Mouse (Mus musculus) cerebellum, postnatal 14 days (tissue): ENCODE data around the gene Hsd3b5.
"Not testable (repeated sequence)": the region's sequence is repeated elsewhere in the genome, so short reads cannot be mapped to it uniquely, and the experiment has no call there.

Experiments
- DNase-seq, 2 experiments: peaks; one replicate each; pipeline ENCODE4 v3.0.0; 2021; ENCODE audit warnings: mixed read lengths in 2 of 2

Hsd3b5 gene

DNA sequence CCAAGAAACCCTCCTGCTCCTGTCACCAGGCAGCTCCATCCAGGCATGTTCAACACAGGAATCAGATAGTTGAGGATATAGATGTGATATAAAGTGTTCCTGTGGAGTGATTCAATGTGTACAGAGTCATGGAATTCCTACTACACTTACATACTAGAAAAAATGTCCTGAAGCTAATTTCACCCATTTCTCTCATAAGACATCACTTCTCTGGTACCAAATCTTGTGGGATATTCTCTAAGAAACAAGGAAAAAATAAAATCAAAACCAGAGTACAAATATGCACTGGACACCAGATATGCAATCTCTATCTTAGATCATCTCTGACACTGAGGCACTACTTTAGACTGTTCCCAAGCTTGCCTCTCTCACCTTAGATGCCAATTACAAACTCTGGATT is at the start of gene Hsd3b5:
Hsd3b5 (minus strand) TSS at position 101 of the 400 bp plus-strand sequence.
- no peak for DNase-seq

DNA sequence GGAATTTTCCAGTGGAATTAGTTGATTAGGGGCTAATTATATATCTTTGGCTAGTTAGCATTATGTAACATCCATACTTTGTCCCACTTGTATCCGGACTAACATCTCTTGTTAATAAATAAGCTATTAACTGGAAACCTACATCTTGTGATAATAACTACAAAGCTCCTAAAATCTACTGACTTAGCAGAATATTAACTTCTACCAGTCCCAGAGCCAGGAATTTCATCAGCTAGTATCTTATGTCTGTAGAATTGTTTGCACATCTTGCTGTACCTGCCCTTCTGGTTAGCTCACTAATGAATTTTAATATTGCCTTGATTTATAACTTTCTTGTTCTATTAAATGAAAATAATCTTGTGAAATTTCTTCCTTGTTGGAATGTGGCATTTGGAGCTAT is 5.1 kb upstream of the Hsd3b5 start:
- DNase-seq, result no peak

DNA sequence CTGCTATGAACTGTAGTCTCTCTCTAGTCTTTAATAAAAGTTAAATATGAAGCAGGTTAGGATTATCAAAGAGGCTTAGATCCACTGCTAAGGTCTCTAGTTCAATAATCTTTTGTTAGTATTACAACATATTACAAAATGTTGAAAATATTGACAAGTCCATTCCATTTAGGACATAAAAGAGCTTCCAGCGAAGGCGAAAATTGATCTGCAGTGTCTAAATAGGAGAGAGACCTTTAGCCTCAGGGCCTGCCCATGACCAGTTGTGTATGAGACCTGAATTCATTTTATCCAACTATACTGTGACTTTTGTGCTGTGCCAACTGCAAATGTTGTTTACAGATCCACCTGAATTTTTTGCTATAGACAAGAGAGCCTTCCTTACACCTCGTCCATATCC is 419 bp downstream of the Hsd3b5 start:
- no peak for DNase-seq

DNA sequence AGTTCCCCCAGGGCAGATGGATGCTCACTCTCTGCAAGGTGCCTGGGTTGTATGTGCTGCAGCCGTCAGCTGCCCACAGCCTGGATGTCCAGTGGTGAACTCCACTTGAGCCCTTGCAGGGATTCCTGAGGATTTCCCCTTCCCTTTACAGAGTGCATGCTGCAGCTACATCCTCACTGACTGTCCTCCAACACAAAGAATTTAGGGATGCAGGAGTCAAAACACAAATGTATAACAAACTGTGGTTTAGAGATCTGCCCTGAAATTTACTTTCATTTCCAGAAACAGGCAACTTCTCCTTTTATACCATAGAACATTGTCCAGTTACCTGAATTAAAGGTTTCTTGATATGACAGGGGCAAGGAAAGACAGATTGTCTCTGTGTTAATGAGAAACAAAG is 13.3 kb downstream of the Hsd3b5 start:
- not testable (repeated sequence) for DNase-seq

DNA sequence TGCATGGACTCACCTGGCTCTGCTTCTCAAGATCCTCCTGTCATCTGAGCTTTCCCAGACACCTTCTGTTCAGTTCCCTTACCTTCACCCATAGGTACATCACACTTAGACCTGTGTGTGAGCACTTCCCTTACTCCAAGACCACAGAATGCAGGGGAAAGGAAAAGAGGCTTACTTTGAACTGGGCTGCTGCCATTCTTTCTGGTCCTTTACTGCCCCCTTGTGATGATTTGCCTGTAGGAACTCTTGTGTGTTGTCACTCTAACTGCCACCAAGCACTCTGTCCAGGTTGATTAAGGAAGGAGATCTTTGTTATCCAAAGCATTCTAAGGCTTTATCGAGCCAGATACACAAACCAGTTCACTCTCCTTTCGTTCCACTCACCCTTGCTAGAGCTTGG is 13.8 kb downstream of the Hsd3b5 start:
- DNase-seq, result not testable (repeated sequence)

DNA sequence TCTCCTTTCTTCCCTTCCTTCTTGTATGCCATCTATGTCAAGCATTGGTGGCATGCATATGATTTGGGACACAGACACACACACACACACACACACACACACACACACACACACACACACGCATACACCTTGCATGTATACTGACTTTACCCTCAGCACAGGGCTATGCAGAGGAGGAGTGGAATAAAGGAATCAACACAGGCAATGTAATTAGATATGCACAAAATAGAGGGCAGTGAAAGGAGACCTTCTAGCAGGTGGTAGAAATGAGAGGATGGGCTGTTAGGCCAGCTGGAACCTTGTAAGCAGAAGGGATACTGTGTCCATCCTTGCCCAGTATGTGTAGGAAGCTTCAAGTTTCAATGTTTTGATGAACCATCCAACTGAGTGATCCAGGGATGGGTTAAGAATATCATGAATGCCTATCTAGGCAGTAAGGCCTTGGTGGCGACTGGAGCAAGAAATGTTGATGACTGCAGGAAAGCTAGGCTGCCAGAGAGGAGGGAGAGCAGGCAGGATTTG is 15.6 kb downstream of the Hsd3b5 start:
- DNase-seq, result not testable (repeated sequence)

DNA sequence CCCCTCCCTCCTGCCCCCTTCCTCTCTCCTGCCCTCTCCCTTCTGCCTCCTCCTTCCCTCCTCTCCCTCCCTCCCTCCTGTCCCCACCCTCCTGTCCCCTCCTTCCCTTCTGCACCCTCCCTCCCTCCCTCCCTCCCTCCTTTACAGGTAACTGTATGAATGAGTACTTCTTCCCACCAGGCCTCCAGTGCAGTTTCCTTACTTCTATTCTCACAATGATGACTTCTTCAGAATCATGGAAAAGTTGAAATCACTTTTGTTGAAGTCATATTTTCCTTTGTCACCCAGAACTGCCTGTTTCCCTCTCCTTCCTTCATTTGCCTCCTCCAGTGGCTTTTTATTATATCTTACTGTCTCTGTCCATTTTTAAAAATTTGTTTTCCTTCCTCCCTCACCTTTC is 16.1 kb downstream of the Hsd3b5 start:
- no peak for DNase-seq

DNA sequence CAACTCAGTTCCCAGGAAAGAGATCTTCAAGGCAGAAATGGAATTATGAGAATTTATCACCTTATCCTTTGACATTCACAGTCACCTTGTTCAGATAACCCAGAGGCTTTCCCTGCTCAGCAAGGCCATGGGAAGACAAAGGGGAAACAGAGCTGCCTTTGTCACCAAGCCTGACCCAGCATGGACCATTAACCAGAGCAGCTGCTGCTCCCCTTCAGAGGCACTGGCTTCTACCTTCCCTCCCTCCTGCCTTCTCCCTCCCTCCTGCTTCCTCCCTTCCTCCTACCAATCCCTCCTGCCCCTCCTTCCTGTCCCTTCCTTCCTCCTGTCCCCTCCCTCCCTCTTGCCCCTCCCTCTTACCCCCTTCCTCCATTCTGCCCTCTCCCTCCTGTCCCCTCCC is 16.5 kb downstream of the Hsd3b5 start:
- not testable (repeated sequence) for DNase-seq

DNA sequence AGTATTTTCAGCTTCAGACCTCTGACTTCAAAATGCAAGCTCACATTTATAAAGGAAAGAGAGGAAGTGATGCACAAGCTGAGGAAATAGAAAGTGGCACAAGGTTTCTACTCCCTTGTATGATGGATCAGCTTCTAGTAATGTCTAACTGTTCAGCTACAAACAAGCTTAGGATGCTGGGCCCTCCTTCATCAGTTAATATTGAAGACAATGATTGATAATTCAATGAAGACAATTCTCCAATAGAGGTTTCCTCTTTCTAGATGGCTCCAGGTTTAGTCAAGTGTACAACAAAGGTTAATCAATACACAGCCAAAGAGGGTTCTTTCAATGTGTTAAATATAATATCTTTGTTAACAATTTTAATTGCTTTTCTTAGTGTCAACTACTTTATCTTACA is 41.3 kb downstream of the Hsd3b5 start, which contains the start of gene Gm10681:
Gm10681 (minus strand) TSS at position 101 of the 400 bp plus-strand sequence.
- DNase-seq, result no peak

DNA sequence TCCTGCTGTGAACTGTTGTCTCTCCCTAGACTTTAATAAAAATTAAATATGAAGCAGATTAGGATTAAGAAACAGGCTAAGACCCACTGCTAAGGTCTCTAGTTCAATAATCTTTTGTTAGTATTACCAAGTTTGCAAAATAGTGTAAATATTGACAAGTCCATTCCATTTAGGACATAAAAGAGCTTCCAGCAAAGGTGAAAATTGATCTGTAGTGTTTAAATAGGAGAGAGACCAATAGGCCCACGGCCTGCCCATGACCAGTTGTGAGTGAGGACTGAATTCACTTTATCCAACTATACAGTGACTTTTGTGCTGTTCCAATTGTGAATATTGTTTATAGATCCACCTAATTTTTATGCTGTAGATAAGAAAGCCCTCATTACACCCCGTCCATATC is 42.3 kb downstream of the Hsd3b5 start:
- no peak for DNase-seq

DNA sequence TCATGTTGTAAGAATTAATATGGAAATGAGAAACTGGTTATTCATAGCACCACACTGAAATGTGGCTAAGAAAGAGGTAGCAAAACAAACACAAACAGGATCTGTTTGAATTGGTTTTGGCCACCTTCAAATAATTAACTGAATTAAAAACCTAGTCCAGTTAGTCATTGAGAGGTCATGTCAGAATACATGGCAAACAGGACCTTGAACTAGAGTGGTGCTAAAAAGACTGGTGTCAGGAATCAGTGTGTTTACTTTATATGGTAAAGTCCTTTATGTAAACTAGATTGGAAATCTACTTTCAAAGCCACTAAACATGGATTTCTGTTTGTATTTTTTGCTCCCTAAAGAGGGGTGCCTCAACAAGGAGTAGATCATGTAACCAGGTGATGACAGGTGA is 47.4 kb downstream of the Hsd3b5 start:
- DNase-seq, result not testable (repeated sequence)

DNA sequence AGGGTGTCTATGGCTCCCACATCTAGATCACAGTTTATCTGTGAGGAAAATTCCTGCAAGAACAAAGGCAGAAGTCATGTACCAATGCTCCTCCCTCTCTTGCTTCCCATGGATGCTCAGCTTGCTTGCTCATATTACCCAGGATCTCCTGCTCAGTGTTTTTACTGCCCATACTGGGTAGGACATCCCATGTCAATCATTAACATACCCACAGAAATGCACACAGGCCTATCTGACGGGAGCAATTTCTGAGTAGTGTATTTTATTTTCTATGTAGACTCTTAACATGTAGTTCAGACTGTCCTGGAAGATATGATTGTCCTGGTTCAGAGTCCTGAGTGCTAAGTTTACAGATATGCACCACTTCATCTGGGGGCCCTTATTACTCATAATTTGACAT is 47.9 kb downstream of the Hsd3b5 start:
- not testable (repeated sequence) for DNase-seq

DNA sequence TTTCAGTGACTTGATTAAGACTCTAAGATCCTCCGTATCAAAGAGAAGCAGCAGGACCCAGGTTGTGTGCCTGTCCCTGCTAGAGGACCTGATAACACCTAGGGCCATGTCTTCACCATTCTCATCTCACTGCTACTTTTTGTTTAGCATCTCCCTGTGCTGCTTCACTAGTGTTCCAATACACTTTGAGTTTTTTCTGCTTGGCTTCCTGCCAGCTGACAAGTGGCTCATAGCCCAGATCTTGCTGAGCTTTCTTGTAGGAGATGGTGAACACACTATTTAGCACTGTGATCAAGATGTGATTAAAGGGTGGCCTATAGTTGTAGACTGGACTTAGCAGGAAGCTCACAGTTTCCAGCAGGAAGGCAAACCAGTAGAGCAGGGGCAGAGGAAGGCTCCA is 49.0 kb downstream of the Hsd3b5 start:
- DNase-seq, result peak; percentile 52 to 64
